Mouse (Mus musculus) testis, postnatal 14 days (tissue): ENCODE data around the gene Mrps18a.

ENCODE experiments used
- DNase-seq: peaks from one replicate; pipeline ENCODE4 v3.0.0; 2021; ENCODE audit warnings: low spot score

Mrps18a gene

GRCm38 (mm10) chr17:46102608-46103159, 8.1 kb upstream of the Mrps18a start:
- no peak for DNase-seq

GRCm38 (mm10) chr17:46104487-46104886, 6.3 kb upstream of the Mrps18a start:
- peak; percentile 25 for DNase-seq

- DNase-seq: no peak
Measured at GRCm38 (mm10) chr17:46108286-46108685, 2.5 kb upstream of the Mrps18a start.

GRCm38 (mm10) chr17:46115489-46115888, 4.7 kb downstream of the Mrps18a start:
- DNase-seq: no peak

GRCm38 (mm10) chr17:46116138-46116537, 5.4 kb downstream of the Mrps18a start:
- no peak for DNase-seq

GRCm38 (mm10) chr17:46116881-46117280, 6.1 kb downstream of the Mrps18a start:
- DNase-seq: no peak

GRCm38 (mm10) chr17:46117623-46118422, 7.0 kb downstream of the Mrps18a start:
- DNase-seq: no peak

- no peak for DNase-seq
Measured at GRCm38 (mm10) chr17:46118423-46118850, 7.7 kb downstream of the Mrps18a start.

GRCm38 (mm10) chr17:46119641-46120040, 8.9 kb downstream of the Mrps18a start:
- DNase-seq: no peak

GRCm38 (mm10) chr17:46122791-46123190, 12.0 kb downstream of the Mrps18a start:
- no peak for DNase-seq

GRCm38 (mm10) chr17:46123285-46123684, 12.5 kb downstream of the Mrps18a start:
- no peak for DNase-seq

- no peak for DNase-seq
Measured at GRCm38 (mm10) chr17:46123953-46124700, 13.3 kb downstream of the Mrps18a start.

- no peak for DNase-seq
Measured at GRCm38 (mm10) chr17:46126608-46127007, 15.8 kb downstream of the Mrps18a start.

- DNase-seq: no peak
Measured at GRCm38 (mm10) chr17:46127814-46128493, 17.2 kb downstream of the Mrps18a start.

GRCm38 (mm10) chr17:46129741-46130498, 19.1 kb downstream of the Mrps18a start:
- DNase-seq: peak; percentile 71

- DNase-seq: no peak
Measured at GRCm38 (mm10) chr17:46132058-46132718, 21.4 kb downstream of the Mrps18a start.

GRCm38 (mm10) chr17:46132862-46133261, 22.1 kb downstream of the Mrps18a start:
- DNase-seq: no peak

GRCm38 (mm10) chr17:46138563-46139236, 27.9 kb downstream of the Mrps18a start:
- DNase-seq: no peak

- DNase-seq: no peak
Measured at GRCm38 (mm10) chr17:46139872-46140271, 29.1 kb downstream of the Mrps18a start.
